Mouse (Mus musculus) NIH3T3 (cell line): ENCODE results near the gene H2al1j.
"Not testable (repeated sequence)": the region's sequence is repeated elsewhere in the genome, so short reads cannot be mapped to it uniquely, and the experiment has no call there.

Source experiments
- DNase-seq: peaks from one replicate; pipeline ENCODE4 v3.0.0-alpha.2; 2012; ENCODE audit warnings: low read depth

H2al1j gene

GRCm38 (mm10) chrX:11327522-11327921, at the start of gene H2al1j:
H2al1j (plus strand) TSS chrX:11327822.
- not testable (repeated sequence) for DNase-seq

- no peak for DNase-seq
Observed at GRCm38 (mm10) chrX:11280741-11281140, 46.9 kb upstream of the H2al1j start.

- DNase-seq: no peak
Observed at GRCm38 (mm10) chrX:11288306-11288882, 39.2 kb upstream of the H2al1j start.

GRCm38 (mm10) chrX:11289244-11289643, 38.4 kb upstream of the H2al1j start:
- no peak for DNase-seq

GRCm38 (mm10) chrX:11298957-11299356, 28.7 kb upstream of the H2al1j start, which contains the start of gene H2al1a:
H2al1a (plus strand) TSS chrX:11299257.
- not testable (repeated sequence) for DNase-seq

GRCm38 (mm10) chrX:11302132-11302531, 25.5 kb upstream of the H2al1j start, which contains the start of gene H2al1b:
H2al1b (plus strand) TSS chrX:11302432.
- DNase-seq: not testable (repeated sequence)

GRCm38 (mm10) chrX:11305355-11305754, 22.3 kb upstream of the H2al1j start, which contains the start of gene H2al1c:
H2al1c (plus strand) TSS chrX:11305655.
- DNase-seq: not testable (repeated sequence)

GRCm38 (mm10) chrX:11308524-11308923, 19.1 kb upstream of the H2al1j start, which contains the start of gene H2al1d:
H2al1d (plus strand) TSS chrX:11308824.
- DNase-seq: not testable (repeated sequence)

GRCm38 (mm10) chrX:11311634-11312033, 16.0 kb upstream of the H2al1j start, which contains the start of gene H2al1e:
H2al1e (plus strand) TSS chrX:11311934.
- DNase-seq: not testable (repeated sequence)

GRCm38 (mm10) chrX:11314858-11315257, 12.8 kb upstream of the H2al1j start, which contains the start of gene H2al1f:
H2al1f (plus strand) TSS chrX:11315158.
- not testable (repeated sequence) for DNase-seq

- DNase-seq: not testable (repeated sequence)
Observed at GRCm38 (mm10) chrX:11317956-11318355, 9.7 kb upstream of the H2al1j start, which contains the start of gene H2al1g. H2al1g (plus strand) TSS chrX:11318256.

GRCm38 (mm10) chrX:11321192-11321591, 6.4 kb upstream of the H2al1j start, which contains the start of gene H2al1h:
H2al1h (plus strand) TSS chrX:11321492.
- DNase-seq: not testable (repeated sequence)

GRCm38 (mm10) chrX:11324359-11324758, 3.3 kb upstream of the H2al1j start, which contains the start of gene H2al1i:
H2al1i (plus strand) TSS chrX:11324659.
- not testable (repeated sequence) for DNase-seq

- DNase-seq: no peak
Observed at GRCm38 (mm10) chrX:11345762-11346161, 18.1 kb downstream of the H2al1j start.

GRCm38 (mm10) chrX:11346756-11347155, 19.1 kb downstream of the H2al1j start:
- no peak for DNase-seq

- DNase-seq: no peak
Observed at GRCm38 (mm10) chrX:11360823-11361222, 33.2 kb downstream of the H2al1j start.

GRCm38 (mm10) chrX:11361261-11361660, 33.6 kb downstream of the H2al1j start:
- no peak for DNase-seq

GRCm38 (mm10) chrX:11363890-11364289, 36.3 kb downstream of the H2al1j start:
- DNase-seq: no peak

GRCm38 (mm10) chrX:11365151-11365550, 37.5 kb downstream of the H2al1j start:
- DNase-seq: no peak
